Mouse (Mus musculus) testis, adult 10 weeks (tissue): ENCODE results near the gene Gjc2. TPM values are rescaled to one million over a fixed set of nuclear protein-coding genes. Genes with fewer than 3 reads are reported as not detected.

Source experiments
- polyA plus RNA-seq: library from polyadenylated mRNA; stranded (reverse); fragments of 350-450 nt; fragmentation: Illumina TruSeq; extraction: RNeasy Lipid Tissue Mini Kit (QIAGEN cat#74804); gene quantifications from one replicate; pipeline ENCODE4 v1.2.3, GENCODE M21; 2014; ENCODE audit warnings: low read depth, low replicate concordance

Gene Gjc2
- not detected for polyA plus RNA-seq

GRCm38 (mm10) chr11:59182864-59183331 lies at the start of gene Gjc2:
Gene Gjc2, minus strand, starts transcription at chr11:59183213.

DNA sequence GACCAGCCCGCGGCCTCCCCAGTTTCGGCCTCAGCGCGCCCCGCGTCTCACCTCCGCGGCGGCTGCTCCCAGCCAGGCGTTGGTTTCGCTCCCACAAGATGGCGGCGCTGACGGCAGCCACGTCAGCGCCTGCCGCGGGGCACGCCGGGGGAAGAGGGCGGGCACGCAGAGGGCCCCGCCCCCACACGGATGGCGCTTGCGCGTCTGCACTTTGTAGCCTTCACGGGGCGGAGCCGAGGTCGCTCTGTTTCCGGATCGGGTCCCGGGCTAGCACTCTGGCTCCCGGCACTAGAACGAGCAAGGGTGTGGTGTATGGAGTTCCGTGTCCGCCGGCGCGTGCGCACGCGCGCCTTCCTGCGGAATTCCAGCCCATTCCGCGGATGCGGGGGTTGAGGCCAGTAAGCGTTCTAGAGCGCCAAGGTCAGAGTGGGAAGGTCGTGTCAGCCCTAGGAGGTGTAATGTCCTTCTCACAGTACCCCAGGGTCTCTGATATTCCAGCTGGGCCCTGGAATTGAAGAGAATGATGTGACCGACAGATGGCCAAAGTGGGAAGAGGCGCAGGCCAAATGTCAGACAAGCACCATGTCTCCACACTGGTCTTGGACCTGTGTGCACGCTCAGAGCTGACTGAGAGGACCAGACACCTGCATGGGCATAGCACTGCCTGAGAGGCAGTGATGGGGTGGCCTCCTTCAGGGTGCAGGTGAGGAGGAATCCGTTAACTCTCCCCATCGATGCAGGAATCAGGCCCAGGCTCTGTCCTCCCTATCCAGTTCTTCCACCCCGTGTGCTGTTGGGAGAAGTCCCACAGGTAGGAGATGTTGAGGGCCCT lies 45.3 kb upstream of the Gjc2 start, which contains the start of gene Arf1:
TSS of gene Arf1 (minus strand) at position 149 of the 832 bp plus-strand sequence.

GRCm38 (mm10) chr11:59208153-59208831 lies 25.3 kb upstream of the Gjc2 start, which contains the start of gene 2310033P09Rik:
Gene 2310033P09Rik, plus strand, starts transcription at chr11:59208321.

DNA sequence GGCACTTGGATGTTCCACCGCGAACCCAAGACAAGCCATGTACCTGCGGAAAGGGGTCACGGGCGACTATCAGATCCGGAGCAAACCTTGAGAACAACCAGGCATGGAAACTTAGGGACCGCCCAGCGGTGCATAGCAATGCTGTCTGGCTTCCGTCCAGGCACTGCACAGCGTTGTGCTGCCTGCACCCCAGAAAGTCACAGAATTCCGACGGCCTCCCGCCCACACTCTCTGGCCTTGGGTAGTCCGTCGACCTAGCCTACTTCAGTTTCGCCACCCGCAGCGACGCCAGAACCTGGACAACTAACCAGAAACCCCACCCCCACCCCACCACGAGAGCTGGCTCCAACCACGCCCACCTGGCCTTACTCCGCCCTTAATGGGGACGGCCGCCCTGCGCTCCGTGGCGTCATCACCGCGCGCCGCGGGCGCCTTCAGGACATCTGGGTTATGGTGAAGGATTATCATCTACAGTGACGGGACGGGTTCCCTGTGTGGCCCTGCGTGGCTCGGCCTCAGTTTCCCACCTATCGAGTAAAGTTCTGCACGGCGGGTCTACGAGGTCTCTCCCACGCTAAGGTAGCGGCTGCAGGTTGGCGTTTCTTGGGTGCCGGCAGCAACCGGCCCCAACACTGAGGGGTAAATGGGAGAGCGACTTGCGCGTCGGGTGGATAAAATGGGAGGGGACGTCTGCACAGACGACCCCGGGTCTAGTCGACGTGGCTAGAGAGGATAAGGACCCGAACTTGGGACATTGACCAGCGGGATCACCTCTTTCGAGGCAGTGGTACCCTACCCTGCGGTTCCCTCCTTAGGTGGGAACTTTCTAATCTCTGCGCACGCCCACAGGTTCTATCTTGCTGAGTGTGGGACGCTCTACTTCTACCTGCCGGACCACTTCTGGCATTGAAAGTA lies 19.3 kb upstream of the Gjc2 start, which contains the start of gene Mrpl55:
TSS of gene Mrpl55 (plus strand) at position 406 of the 915 bp plus-strand sequence.

DNA sequence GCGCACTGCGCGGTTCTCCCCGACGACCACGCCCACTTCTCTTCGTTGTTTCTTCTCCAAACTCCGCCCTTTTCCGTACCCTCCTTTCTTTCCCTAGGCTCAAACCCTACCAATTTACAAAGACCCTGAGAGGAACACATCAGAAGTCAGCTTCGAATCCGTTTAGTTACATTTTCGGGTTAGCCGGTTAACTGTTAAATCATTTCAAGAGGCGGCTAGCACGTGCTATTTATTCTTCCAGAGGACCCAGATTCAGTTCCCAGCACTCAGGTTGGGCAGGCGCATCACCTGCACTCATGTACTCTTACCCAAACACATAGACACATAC lies 9.0 kb upstream of the Gjc2 start, which contains the start of gene Guk1:
TSS of gene Guk1 (minus strand) at position 154 of the 328 bp plus-strand sequence.

GRCm38 (mm10) chr11:59163255-59164236 lies 19.5 kb downstream of the Gjc2 start, which contains the start of gene Iba57:
Gene Iba57, minus strand, starts transcription at chr11:59163739.

DNA sequence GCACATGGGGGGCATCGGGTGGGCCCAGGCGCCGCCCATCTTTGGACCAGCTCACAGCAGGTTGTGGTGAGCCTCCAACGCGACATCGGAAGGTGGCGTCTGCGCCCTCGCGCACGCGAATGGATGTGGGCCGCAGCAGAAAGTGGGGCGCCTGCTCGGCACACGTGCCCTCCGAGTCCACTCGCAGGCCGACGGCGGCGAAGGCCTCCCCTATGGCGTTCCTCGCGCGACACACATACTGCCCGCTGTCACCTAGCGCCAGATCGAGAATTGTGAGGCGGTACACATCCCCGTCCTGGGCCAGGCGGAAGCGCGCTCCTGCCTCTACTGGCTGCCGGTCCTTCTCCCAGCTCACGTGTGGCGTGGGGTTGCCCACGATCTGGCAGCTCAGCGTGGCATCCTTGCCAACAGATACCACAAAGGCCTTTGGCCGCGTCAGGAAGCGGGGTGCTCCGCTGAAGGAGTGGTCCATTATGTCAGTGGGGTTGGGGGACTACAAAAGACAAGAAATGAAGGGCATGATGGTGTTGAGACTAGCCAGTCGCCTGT lies 47.0 kb downstream of the Gjc2 start, which contains the start of gene Obscn:
TSS of gene Obscn (minus strand) at position 499 of the 549 bp plus-strand sequence.

Other genes starting within 250 kb of the Gjc2 start
- gene Rnf187, start 244.3 kb downstream of the Gjc2 start, polyA plus RNA-seq: 20.1 TPM
- gene Hist3h2ba, start 234.3 kb downstream of the Gjc2 start, polyA plus RNA-seq: not detected
- 8.3 TPM for gene Hist3h2a, start 228.5 kb downstream of the Gjc2 start, polyA plus RNA-seq
- 32.5 TPM for gene Trim17, start 228.5 kb downstream of the Gjc2 start, polyA plus RNA-seq
- 6.4 TPM for gene Trim11, start 205.1 kb downstream of the Gjc2 start, polyA plus RNA-seq
- gene Obscn, start 46.8 kb downstream of the Gjc2 start, polyA plus RNA-seq: 0.06 TPM
- gene Iba57, start 19.5 kb downstream of the Gjc2 start, polyA plus RNA-seq: 4.0 TPM
- 8.9 TPM for gene Guk1, start 9.0 kb upstream of the Gjc2 start, polyA plus RNA-seq
- gene Mrpl55, start 19.3 kb upstream of the Gjc2 start, polyA plus RNA-seq: 8.5 TPM
- 2.5 TPM for gene 2310033P09Rik, start 25.1 kb upstream of the Gjc2 start, polyA plus RNA-seq
- 117 TPM for gene Arf1, start 45.1 kb upstream of the Gjc2 start, polyA plus RNA-seq
- 0.24 TPM for gene Wnt3a, start 107.5 kb upstream of the Gjc2 start, polyA plus RNA-seq
- gene Wnt9a, start 123.7 kb upstream of the Gjc2 start, polyA plus RNA-seq: 0.11 TPM
- 3.7 TPM for gene Prss38, start 192.4 kb upstream of the Gjc2 start, polyA plus RNA-seq